Mouse (Mus musculus) layer of hippocampus, postnatal 14 days (tissue): Measurements from ENCODE around the gene Dll4. TPM values are rescaled to one million over a fixed set of nuclear protein-coding genes. Genes with fewer than 3 reads are reported as not detected.

Source experiments
- DNase-seq, 2 experiments: peaks; one replicate each; pipeline ENCODE4 v3.0.0; 2021 to 2022; ENCODE audit warnings: low spot score in 2 of 2, mixed read lengths in 1 of 2
- total RNA-seq, 2 experiments: library from RNA; stranded (reverse); gene quantifications; 2 replicates each; pipeline ENCODE4 v1.2.3; 2021

Dll4 gene
- total RNA-seq, 2 experiments from 2014 or later, result 5.6 to 6.3 TPM

DNA sequence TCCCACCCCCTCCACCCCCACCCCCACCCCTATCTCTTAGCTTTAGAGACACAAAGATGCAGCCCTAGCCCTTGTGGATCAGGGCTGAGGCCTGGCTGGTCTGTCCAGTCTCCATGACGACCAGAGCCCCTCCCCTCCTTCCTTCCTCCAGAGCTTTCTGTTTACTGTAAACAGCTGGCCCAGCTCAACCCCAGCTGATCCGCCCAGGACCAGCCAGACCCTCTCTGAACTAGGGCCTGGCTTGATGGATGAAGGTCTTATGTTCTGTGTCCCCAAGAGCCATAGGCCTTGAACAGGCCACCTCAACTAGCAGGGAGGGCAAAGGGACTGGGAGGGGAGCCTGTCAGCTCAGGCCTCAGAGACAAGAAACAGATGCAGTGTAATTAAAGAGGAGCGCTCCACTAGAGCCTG is 20.8 kb upstream of the Dll4 start:
- no peak for DNase-seq

DNA sequence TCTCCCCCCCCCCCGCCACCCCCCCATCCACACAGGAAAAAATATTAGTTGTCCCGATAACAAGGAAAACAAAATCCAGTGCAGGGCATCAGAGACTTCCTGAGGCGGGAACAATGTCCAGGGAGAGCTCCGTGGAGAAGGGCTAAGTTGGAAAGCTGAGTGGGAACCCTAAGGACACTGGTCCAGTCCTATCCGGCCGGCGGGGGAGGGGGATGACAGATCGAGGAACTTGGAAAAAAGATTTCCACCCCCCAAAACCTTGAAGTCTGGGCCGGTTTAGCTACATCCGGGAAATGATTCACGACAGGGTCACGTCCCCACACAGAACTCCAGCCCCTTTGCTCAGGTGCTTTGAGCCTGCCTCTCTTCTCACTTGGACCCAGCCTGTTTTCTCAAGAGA is 14.0 kb upstream of the Dll4 start:
- DNase-seq, result no peak

DNA sequence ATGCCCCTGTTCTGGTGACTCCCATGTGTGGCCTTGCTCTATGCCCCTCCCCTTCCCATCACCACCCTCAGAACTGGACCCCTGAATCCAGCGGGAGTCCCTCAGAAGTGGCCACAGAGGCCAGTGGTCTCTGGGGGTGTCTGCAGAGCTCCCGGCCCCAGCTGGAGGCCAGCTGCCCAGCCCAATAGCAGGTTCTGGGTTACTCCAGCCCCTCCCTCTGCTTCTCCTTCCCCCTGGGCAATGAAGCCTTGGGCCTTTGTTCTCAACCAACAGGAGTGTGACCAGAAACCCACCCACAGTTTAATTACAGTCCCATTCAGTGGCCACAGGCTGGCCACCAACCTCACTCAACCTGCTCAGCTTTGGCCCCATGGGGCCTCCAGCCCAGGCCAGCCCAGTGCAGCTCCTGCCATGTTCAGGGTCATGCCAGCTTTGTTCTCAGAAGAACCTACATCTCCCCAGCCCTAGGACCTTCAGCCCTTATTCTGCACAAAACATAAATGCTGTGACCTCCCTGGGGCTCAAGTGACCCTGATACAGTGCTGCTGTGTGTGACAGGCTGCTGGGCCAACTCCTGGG is 13.1 kb upstream of the Dll4 start:
- DNase-seq, result no peak

DNA sequence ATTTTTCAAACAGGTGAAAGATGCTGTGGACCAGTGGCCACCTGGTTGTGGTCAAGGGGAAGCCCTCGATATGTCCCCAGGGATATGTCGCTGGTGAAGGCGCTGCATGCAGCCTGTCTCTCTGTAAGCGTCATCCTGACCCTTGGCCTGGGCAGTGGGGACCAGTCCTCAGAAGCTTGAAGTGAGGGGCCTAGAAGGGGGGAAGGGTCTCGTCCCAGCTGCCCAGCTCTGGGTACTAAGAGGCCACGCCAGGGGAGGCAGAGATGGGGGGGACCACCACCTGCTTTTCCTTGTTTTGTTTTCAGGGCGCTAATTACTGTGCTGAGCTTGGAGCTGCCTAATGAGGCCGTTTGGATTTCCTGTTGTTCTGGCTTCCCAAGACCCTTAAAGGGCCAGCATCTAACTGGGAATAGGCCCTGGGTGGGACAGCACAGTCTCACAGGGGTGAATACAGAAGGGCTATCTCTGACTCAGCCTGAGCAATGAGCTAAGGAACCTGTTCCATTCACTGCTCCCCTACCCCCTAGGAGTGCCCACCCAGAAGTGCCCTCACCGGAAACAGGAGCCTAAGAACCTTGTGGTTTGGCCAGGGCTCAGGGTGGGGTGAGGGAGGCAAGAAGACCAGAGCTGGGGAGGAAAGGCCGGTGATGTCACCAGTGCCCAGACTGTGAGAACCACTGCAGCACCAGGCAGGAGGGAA is 11.7 kb upstream of the Dll4 start:
- DNase-seq, result no peak

DNA sequence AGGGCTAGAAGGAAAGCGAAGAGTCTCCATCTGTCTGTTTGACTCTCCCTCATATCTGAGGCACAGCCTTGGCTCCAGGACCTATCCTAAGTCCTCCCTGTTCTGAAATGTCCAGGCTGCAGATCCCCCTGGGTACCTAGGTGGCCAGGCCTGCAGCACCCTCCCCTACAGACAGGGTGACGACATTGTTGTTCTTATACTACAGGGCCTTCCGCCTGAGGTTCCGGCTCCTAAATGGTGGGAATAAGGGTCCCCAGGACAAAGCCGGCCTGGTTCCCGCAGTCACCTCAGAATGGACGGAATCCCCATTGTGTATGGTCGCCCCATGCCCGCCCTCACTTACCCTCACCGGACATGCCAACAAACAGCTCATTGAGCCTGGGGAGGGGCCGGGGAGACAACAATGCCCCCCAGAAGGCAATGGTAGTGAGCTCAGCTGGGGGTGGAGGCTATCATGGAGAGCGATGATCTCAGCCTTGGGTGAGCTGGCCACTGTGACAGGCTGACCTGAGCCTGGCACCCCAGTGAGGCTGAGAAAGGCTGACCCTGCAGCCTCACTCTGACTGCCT is 10.8 kb upstream of the Dll4 start:
- no peak for DNase-seq

DNA sequence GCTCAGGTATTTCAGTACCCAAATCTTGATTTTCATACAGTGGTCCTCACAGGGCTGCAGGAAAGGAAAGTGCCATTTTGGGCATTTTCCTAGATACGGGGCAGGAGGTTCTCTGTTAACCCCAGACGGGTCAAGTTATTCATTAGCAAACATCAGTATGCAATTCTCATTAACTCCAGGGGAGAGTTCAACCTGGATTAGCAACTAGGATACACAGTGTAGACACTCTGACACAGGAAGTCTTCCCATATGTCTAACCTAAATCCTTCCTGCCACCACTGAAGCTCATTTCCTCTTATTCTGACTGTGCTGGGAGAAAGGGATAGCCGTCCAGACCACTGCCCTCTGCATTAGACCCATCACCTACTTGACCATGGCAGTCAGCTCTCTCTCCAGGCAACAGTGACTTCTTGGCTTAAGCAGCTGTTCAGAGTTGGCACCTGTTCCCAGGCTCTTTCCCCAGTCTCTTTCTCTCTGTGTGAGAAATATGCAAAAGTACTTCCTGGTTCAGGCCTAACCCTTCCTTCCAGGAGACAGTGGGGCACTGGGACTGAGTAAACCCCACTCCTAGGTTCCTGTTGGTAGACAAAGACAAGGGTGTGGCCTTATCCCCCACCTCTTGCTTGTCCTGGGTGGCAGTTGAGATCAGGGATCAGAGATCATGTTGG is 7.4 kb upstream of the Dll4 start:
- DNase-seq, result no peak

DNA sequence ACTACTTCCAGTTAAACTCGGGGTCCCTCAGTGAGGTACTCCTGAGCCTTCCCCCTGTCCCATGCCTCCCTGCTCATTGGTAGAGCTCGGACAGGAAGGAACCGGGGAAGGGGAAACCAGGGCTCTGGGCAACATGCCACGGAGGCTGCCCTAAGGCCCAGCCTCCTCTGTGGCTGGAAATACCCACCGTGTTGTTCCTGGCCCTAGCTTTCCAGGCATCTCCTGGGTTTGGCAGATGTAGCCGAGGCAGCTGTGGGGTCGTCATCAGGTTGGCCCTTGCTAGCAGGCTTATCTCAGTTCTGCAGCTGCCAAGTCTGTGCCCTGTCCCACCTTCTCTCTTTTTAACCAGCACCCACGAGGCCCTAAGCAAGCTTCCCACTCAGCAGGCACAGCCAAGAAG is 5.0 kb upstream of the Dll4 start:
- no peak for DNase-seq

DNA sequence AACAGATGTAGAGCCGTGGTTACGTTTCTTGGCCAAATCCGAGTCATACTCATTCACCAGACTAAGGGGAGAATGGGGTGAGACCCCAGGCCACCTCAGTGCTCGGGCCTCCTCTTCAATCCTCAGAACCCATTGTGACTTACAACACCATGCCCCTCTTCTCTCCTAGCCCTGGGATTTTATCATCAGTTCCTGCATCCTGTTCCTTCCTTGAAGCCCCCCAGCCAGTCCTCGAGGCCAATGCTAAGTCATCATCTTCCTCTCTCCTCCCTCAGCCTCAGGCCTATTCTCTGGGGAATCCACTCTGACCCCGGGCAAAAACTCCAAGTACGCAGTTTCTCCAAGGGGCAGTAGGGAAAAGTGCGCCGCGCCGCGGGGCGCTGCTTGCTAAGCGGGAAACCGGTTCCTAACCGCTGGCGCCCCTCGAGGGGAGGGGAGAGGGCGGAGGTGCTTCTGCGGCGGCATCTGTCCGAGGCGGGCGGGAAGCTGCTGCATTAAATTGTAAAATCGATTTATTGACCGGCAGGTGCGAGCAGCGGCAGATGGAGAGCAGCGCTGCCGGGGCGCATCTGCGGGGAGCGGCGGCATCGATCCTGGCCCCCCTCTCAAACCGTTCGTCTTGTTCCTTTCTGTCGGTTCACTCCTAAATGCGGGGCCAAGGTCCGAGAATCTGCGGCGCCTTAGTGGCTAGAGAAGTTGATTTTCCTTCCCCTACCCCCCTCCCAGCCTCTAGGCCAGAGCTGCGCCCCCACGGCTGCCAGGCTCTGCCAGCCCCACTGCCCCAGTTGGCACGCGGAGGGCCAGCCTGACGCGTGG is 3.6 kb upstream of the Dll4 start:
- no peak for DNase-seq

DNA sequence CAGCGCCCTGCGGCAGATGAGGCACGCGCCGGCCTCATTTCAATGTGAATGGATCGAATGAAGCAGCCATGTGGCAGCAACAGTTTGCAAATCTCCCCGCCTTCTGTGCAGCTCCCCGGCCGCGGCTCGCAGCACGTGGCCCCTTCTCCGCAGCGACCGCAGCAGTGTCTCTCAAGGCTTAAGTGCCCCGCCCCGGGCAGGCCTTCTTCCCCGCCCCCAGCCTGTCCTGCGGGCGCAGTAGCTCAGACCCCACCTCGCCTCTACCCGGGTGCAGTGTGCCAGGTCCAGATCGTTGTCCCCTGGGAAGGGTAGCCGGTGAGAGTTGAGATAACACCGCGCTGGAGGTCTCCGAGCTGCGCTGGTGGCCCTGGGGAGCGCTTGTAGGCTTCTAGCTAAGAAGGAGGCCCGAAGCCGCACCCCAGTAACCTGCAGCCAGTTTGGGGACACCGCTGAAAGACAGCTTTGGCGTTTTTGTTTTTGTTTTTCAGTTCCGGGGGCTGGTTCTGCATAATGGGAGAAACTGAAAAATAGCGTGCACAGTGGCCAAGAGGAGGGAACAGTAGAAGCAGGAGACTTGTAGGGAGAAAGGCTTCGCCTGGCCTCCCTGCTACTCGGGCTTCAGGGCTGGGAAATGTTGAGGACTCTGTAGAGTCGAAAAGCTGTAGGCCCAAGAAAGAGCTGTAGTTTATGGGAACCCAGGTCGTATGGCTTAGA is 2.8 kb upstream of the Dll4 start:
- peak; percentile 80 to 85 for DNase-seq

DNA sequence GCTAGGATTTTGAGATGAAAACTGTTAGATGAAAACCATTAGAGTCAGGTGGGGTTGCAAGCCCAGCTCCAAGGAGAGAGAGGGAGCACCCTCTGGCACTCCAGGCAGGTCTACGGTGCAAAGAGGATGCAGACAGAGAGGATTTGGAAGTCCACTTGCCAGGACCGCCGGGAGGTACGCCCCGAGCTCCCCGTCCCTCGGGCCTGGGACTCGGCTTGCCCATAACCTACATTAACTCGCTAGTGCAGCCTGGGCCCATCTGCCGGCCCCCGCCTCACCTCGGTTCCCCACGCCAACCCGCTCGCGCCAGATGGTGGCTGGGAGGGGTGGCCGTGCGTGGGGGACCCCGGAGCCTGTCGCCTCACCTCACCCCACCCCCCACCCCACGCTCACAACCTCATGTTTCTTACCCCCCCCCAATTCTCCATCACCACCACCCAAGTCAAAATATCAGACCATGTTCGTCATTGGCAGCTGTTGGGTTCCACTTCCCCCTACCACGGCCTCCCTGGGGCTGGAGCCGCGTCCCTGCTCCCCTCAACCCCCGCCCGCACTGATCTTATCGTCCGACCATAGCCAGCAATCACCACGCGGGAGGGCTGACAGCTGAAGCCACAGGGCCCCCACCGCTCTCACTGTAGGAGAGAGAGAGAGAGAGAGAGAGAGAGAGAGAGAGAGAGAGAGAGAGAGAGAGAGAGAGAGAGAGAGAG is 1.6 kb upstream of the Dll4 start:
- no peak for DNase-seq

DNA sequence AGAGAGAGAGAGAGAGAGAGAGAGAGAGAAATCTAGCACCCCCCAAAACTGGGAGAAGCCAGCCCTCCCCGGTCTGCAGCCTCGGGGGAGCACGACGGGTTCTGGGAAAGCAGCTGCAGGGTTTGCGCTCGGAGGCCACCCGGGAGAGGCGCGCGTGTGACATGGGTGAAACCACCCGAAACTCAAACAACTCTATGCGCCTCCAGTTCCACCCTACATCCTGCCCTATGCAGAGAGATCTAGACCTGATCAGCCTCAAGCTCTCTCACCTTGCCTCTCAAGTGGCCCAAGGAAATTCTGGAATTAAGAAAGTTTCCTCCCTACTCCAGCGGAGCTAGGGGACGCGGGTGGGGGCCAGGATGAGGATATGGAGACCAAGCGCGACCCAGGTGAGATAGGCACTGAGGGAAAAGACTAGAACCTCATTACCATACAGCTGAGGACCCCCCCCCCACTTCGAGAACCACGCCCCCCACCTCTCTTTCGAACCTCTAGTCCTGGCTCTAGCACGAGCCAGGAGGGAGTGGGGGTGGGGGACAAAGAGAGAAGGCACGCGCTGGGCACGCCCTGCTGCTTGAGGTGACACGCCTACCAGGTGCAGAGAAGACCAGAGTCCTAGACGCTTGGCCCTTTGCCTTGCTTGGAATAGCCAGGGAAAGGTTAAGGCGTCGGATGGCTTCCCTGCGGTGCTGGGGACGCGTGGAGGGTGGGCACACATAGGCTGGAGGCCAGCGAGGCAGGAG is 837 bp upstream of the Dll4 start:
- DNase-seq, result no peak

DNA sequence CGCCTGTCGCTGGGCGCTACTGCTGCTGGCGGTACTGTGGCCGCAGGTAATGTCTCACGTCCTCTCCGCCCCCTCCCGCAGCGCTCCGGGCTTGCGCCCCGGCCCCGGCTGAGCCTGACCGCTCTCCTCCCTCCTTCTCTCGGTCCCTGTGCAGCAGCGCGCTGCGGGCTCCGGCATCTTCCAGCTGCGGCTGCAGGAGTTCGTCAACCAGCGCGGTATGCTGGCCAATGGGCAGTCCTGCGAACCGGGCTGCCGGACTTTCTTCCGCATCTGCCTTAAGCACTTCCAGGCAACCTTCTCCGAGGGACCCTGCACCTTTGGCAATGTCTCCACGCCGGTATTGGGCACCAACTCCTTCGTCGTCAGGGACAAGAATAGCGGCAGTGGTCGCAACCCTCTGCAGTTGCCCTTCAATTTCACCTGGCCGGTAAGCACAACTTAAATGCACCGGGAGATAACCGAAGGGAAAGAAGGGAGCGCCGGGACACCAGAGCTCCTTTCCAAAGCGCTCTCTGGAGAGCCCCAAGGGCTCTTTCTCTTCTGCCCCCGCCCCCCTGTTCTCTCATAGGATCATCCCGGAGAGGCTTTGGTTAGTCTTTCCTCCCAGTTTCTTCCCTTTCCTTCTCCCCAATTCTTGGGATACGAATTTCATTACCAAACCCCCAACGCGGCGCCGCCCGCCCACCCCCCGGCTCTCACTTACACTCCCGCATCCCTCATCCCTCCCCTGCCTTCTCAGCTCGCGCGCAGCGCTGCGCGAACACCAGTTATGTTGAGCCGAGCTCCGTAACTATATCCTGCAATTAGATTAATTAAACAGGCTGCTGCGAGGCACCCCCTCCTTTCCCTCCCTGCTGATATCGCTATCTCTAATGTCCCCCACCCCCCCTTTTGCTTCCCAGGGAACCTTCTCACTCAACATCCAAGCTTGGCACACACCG is 847 bp downstream of the Dll4 start:
- DNase-seq, result no peak

DNA sequence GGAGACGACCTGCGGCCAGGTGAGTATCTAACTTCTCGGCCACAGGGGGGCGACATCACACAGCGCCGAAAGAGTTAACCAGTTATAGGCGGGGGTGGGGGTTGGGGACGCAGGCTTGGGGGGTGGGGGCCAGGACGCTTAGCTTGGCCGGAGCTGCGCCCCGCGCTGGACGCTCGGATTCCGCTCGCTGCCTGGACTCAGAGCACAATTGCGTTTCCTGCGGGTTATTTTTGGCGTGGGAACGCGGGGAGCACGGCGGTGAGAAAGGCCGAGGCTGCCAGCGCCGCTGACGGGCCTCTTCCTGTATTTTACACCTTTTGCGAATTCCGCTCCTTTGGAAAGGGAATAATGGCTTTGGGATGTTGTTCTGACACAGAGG is 1.5 kb downstream of the Dll4 start:
- no peak for DNase-seq

DNA sequence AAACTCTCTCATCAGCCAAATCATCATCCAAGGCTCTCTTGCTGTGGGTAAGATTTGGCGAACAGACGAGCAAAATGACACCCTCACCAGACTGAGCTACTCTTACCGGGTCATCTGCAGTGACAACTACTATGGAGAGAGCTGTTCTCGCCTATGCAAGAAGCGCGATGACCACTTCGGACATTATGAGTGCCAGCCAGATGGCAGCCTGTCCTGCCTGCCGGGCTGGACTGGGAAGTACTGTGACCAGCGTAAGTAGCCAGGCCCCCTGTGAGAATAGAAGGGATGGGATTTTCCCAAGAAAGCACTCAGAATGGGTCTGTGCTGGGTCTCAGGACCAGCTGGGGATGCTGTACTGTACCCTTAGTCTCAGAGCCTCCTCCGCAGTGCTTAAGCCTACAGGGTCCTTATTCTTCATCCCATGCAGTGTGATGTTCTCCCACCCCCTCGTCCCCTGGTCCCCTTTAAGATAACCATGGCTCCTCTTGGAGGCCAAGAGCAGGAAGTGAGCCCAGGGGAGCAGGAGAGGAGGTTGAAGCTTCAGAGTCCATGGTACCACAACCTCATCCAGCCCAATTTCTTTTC is 2.5 kb downstream of the Dll4 start:
- DNase-seq, result no peak

DNA sequence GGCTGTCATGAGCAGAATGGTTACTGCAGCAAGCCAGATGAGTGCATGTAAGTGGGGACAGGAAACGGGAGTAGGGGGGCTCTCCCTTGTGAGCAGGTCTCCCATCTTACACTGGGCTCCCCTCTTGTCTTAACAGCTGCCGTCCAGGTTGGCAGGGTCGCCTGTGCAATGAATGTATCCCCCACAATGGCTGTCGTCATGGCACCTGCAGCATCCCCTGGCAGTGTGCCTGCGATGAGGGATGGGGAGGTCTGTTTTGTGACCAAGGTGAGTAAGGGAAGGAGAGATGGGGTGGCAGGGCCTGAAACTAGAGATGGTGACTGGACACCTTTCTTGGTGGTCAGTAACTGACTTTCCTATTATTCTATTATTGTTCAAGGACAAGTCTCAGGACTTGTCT is 3.0 kb downstream of the Dll4 start:
- DNase-seq, result no peak

DNA sequence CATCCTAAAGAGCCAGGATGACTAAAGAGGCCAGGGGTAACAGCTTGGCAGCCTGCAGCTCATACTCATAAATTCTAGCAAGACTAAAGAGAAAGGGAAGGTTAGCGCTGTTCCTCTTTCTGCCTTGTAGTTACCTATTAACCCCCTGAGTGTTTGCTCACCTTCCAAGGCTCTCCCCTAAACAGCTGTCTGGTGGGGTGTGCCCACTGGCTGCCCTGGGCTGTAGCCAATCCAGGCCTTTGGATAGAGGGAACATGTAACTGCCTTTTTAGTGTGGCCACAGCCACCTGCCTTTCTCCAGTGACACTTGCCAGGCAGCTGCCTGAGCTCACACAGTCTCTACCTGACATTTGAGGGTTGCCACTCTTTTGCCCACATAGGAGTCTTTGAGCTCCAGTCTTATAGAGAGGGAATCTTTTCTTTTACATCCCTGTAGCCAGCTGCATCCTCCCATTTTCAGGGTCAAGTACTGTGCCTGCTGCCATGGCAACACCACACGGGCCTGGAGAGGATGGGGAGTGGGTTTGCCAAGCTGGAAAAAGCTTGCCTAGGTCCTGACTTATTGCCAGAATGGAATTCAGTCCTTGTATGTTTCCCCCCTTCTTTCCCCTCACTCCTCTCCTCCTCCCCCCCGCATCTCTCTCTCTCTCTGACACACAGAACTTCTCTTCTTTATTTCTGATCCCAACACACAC is 3.7 kb downstream of the Dll4 start:
- DNase-seq, result no peak

DNA sequence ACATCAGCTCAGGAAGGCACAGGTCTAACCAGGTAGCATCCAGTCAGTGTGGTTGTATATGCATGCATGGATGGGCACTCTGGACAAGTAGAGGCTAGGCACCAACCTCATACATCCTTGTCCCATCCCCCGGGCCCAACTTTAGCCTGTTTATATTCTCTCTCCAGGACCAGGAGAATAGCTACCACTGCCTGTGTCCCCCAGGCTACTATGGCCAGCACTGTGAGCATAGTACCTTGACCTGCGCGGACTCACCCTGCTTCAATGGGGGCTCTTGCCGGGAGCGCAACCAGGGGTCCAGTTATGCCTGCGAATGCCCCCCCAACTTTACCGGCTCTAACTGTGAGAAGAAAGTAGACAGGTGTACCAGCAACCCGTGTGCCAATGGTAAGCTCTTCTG is 5.2 kb downstream of the Dll4 start:
- DNase-seq, result no peak
